Mouse (Mus musculus) cerebellum, adult 18-20 months (tissue): ENCODE measurements at regions not wholly inside any gene's neighbourhood (a gene's known extent, or its start where the extent isn't known, plus 50 kb on each side); places are given as distances from the start of the nearest gene placed in this dataset.

Experiments used
- DNase-seq, 2 experiments: peaks; one replicate each; pipeline ENCODE4 v3.0.0; 2021

DNA sequence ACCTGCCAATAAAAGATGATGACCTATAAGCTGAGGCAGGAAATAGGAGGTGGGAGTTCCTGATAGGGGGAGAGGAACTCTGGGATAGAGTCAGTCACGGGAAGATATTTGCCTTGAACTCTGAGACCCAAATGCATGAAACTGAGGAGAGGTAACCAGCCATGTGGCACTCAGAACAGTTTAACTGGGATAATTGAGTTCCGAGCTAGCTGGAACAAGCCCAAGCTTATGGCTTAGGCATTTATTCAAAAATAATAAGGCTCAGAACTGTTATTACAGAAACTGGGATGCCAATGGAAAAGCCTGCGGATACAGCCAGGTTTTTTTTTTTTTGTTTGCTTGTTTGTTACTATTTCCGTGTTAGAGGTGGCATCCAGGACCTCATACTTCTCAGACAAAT, 425.0 kb downstream of the Ate1 start:
- DNase-seq: no peak

DNA sequence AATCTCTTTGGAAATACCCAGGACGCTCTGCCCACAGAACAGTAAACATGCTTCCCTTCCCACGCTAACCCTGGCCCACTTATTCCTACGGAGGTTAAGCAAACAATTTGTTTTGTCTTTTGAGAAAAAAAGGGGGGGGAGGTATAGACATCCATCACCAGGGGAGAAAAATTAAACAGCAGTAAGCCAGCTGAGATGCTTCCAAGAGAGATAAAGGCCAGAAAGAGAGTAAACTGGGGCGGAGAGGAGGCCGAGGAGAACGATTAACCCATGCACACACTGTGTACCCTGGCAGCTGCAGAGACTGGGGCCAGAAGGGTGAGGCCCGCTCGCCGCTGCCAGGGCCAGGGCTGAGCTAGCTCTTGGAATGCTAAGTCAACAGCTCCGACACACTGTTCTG, 421.6 kb downstream of the Ate1 start:
- no peak for DNase-seq

DNA sequence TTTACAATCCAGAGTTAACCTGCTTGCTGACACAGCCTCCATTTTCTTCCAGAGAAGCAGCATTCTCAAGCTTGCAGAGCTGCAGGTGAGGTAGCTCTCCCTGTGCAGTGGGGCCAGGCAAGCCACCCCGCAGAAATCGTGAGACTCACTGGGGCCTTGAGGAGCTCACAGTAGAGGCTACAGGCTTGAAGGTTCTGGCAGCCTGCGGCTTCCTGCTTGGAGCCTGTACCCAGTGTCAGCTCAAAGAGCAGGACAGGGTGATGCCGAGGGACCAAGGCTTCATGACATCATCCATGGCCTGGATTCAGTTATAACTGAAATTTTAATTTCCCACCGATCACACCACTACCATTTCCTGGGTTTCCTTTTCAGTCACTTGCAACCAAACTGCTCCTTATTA, 417.5 kb downstream of the Ate1 start:
- no peak for DNase-seq

DNA sequence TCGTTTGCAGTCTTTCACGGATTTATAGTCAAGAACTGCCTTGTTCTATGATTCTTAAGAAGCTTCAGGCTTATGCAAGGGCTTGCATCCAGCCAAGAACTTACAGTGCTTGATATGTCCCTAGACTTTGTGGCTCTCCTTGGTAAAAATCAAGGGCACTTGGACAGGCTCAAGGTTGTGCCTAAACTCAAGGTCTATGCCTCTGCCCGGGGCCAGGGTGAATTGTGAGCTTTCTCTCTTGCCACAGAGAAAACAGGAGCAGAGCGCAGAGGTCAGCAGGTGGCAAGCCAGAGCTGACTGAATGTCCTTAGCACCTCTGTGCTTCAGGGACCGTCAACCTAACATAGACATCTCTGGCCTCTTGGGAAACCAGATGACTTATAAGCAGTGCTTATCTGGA, 413.2 kb downstream of the Ate1 start:
- no peak for DNase-seq

DNA sequence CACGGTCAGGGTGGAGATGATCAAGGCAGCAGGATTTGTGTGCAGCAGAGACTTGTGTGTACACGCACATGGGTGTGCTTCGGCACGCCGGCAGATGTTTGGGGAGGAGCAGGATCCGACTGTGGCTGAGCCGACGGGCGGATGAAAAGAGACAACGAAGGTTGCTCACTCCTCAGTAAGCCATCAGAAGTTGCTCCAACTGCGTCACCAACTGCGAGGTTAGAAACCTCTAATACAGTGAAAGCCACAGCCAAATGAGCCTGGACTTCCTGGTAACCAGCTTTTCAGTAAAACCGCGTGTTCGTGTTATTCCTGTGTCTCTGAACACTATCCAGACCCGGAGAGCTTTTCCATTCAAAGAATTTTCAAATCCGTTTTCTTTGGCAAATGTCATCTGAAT, 411.8 kb downstream of the Ate1 start:
- DNase-seq: no peak
